Mouse (Mus musculus) heart, embryonic 11.5 days (tissue): ENCODE results near the gene Rorb. TPM values are rescaled to one million over a fixed set of nuclear protein-coding genes. Genes with fewer than 3 reads are reported as not detected.

ENCODE experiments used
- ATAC-seq: fragments of 200-750 bp; cut with Nextera tagmentation; replicated peaks from 2 replicates; pipeline ENCODE4 v1.8.0; 2017; ENCODE audit warnings: moderate library complexity; ENCODE audit not compliant: insufficient number of reproducible peaks, low FRiP score, low TSS enrichment
- H3K27ac ChIP-seq: fragments of 300-500 bp; sonication (generic); 2 replicates; pipeline ENCODE4 v1.5.1; 2014; ENCODE audit warnings: mild to moderate bottlenecking, low read depth, low read length
- H3K27me3 ChIP-seq: fragments of 300-500 bp; sonication (generic); 2 replicates; pipeline ENCODE4 v1.6.1; 2014; ENCODE audit warnings: mild to moderate bottlenecking, low read length, mixed read lengths; ENCODE audit not compliant: control insufficient read depth, insufficient read depth
- H3K36me3 ChIP-seq: fragments of 300-500 bp; sonication (generic); 2 replicates; pipeline ENCODE4 v1.6.1; 2014; ENCODE audit warnings: mild to moderate bottlenecking, low read length, moderate library complexity, mixed read lengths; ENCODE audit not compliant: control insufficient read depth, insufficient read depth
- H3K4me1 ChIP-seq: fragments of 300-500 bp; sonication (generic); 2 replicates; pipeline ENCODE4 v1.6.1; 2014; ENCODE audit warnings: low read length; ENCODE audit not compliant: control insufficient read depth, insufficient read depth
- H3K4me2 ChIP-seq: fragments of 300-500 bp; sonication (generic); 2 replicates; pipeline ENCODE4 v1.6.1; 2014; ENCODE audit warnings: mild to moderate bottlenecking, moderate library complexity
- H3K4me3 ChIP-seq: fragments of 300-500 bp; sonication (generic); 2 replicates; pipeline ENCODE4 v1.5.1; 2014; ENCODE audit warnings: low read depth, low read length
- H3K9ac ChIP-seq: fragments of 300-500 bp; sonication (generic); 2 replicates; pipeline ENCODE4 v1.6.1; 2014; ENCODE audit warnings: mild to moderate bottlenecking, low read depth, low read length, moderate library complexity
- H3K9me3 ChIP-seq: fragments of 300-500 bp; sonication (generic); replicated peaks from 2 replicates; pipeline ENCODE4 v1.6.1; 2016; ENCODE audit warnings: low read length; ENCODE audit not compliant: control insufficient read depth
- WGBS: fragments of 180-500 bp; shearing (Covaris S2); extraction: QIAGEN DNeasy Blood & Tissue Kit; methylation state at CpG from one replicate; pipeline ENCODE4 v1.1.7; 2014; ENCODE audit not compliant: insufficient replicate concordance; 5-methylcytosine and 5-hydroxymethylcytosine counted together
- polyA plus RNA-seq: library from polyadenylated mRNA; unstranded; fragments of >200 nt; fragmentation: Nextera tagmentation; extraction: Ambion mirVana; gene quantifications from 2 replicates; pipeline ENCODE4 v1.2.1, GENCODE M21; 2014

Rorb gene
- polyA plus RNA-seq, 1 experiment from 2014 or later = 0.21 TPM

- H3K9me3 ChIP-seq = no peaks in the 10 kb centered on the region
- 1% methylated on average over 49 of the region's 49 CpGs for WGBS
- no peaks in the 10 kb centered on the region for H3K4me1 ChIP-seq
- 0 out of 2 replicates have a peak, but pooled peaks have one; percentile 39 for ATAC-seq
- H3K27ac ChIP-seq = no peak overlapping the region
- H3K27me3 ChIP-seq = peaks cover 27% of the 10 kb centered on the region
- H3K9ac ChIP-seq = peak overlapping the region; percentile 56
- peak overlapping the region; percentile 95 for H3K4me2 ChIP-seq
- H3K36me3 ChIP-seq = no peaks in the 10 kb centered on the region
- H3K4me3 ChIP-seq = peak overlapping the region; percentile 52
Observed at GRCm38 (mm10) chr19:19110011-19110768, 806 bp downstream of the Rorb start.

DNA sequence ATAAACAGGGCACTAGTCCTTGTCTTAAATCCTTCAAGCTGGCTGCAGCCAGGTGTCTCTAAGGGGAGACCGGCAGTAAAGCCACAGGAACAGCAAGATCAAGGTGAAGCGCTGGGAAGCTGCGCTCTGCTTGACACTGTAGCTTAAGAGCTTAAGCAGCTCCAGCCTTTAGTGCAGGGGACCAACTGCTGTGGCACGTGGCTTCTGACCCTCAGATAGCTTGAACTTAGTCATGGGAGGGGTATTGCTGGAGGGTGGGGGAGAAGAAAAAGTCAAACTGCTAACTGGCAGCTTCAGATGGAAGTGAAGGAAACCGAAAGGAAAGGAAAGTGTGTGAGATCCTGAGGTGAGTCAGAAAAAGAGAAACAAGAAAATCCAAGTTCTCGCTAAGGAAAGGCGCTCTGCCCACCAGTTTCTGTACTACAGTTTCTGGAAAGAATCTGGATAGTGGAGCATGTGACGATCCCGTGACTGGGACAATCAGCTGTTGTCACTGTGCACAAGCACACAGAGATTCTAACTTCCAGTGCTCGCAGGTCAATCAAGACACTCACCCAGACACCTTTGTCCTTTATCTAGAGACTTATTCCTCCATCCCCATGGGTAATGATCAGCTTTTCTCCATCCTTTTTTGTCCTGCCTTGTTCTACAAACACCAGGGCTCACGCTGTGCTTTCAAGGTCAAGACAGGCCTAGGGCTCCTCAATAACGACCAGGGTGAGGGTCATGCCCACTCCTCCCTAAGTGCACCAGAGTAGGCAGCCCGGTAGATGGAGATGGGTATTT lies 2.2 kb downstream of the Rorb start:
- Histone ChIP-seq H3K4me2 (peak overlapping the region; percentile 25; the same call in 1 of the 2 replicates), H3K4me1 (no peaks in the 10 kb centered on the region), H3K36me3 (no peaks in the 10 kb centered on the region), H3K27ac (no peak overlapping the region), H3K4me3 (no peak overlapping the region), H3K9me3 (no peaks in the 10 kb centered on the region), H3K27me3 (peaks cover 27% of the 10 kb centered on the region), H3K9ac (no peak overlapping the region)
- ATAC-seq = no peak
- 31% methylated on average over 13 of the region's 13 CpGs for WGBS

GRCm38 (mm10) chr19:19104581-19104980 lies 6.4 kb downstream of the Rorb start:
- WGBS = 72% methylated on average over 2 of the region's 2 CpGs
- Histone ChIP-seq H3K4me1 (no peaks in the 10 kb centered on the region), H3K36me3 (no peaks in the 10 kb centered on the region), H3K9ac (no peak overlapping the region), H3K9me3 (no peaks in the 10 kb centered on the region), H3K4me2 (no peak overlapping the region), H3K27me3 (peaks cover 23% of the 10 kb centered on the region), H3K4me3 (no peak overlapping the region), H3K27ac (no peak overlapping the region)
- no peak for ATAC-seq

GRCm38 (mm10) chr19:19097149-19097548 lies 13.8 kb downstream of the Rorb start:
- no peaks in the 10 kb centered on the region for H3K27me3 ChIP-seq
- no peak for ATAC-seq
- H3K9me3 ChIP-seq = no peaks in the 10 kb centered on the region
- H3K4me2 ChIP-seq = no peak overlapping the region
- H3K9ac ChIP-seq = no peak overlapping the region
- H3K4me3 ChIP-seq = no peak overlapping the region
- WGBS = 73% methylated on average over 6 of the region's 6 CpGs
- no peaks in the 10 kb centered on the region for H3K4me1 ChIP-seq
- no peaks in the 10 kb centered on the region for H3K36me3 ChIP-seq
- no peak overlapping the region for H3K27ac ChIP-seq

GRCm38 (mm10) chr19:19089427-19089826 lies 21.6 kb downstream of the Rorb start:
- Histone ChIP-seq H3K27ac (no peak overlapping the region), H3K36me3 (no peaks in the 10 kb centered on the region), H3K27me3 (no peaks in the 10 kb centered on the region), H3K4me1 (no peaks in the 10 kb centered on the region), H3K4me2 (no peak overlapping the region), H3K4me3 (no peak overlapping the region), H3K9me3 (no peaks in the 10 kb centered on the region), H3K9ac (no peak overlapping the region)
- 57% methylated on average over 7 of the region's 7 CpGs for WGBS
- ATAC-seq = no peak

GRCm38 (mm10) chr19:19077880-19078279 lies 33.1 kb downstream of the Rorb start:
- Histone ChIP-seq H3K27me3 (no peaks in the 10 kb centered on the region), H3K9ac (no peak overlapping the region), H3K4me2 (no peak overlapping the region), H3K27ac (no peak overlapping the region), H3K9me3 (no peaks in the 10 kb centered on the region), H3K4me3 (no peak overlapping the region), H3K36me3 (no peaks in the 10 kb centered on the region), H3K4me1 (no peaks in the 10 kb centered on the region)
- WGBS = 69% methylated on average over 8 of the region's 8 CpGs
- ATAC-seq = no peak

GRCm38 (mm10) chr19:19074756-19075155 lies 36.2 kb downstream of the Rorb start:
- no peak for ATAC-seq
- H3K4me2 ChIP-seq = no peak overlapping the region
- no peak overlapping the region for H3K9ac ChIP-seq
- WGBS = 65% methylated on average over 6 of the region's 6 CpGs
- no peak overlapping the region for H3K4me3 ChIP-seq
- no peaks in the 10 kb centered on the region for H3K36me3 ChIP-seq
- no peak overlapping the region for H3K27ac ChIP-seq
- no peaks in the 10 kb centered on the region for H3K9me3 ChIP-seq
- no peaks in the 10 kb centered on the region for H3K27me3 ChIP-seq
- no peaks in the 10 kb centered on the region for H3K4me1 ChIP-seq

DNA sequence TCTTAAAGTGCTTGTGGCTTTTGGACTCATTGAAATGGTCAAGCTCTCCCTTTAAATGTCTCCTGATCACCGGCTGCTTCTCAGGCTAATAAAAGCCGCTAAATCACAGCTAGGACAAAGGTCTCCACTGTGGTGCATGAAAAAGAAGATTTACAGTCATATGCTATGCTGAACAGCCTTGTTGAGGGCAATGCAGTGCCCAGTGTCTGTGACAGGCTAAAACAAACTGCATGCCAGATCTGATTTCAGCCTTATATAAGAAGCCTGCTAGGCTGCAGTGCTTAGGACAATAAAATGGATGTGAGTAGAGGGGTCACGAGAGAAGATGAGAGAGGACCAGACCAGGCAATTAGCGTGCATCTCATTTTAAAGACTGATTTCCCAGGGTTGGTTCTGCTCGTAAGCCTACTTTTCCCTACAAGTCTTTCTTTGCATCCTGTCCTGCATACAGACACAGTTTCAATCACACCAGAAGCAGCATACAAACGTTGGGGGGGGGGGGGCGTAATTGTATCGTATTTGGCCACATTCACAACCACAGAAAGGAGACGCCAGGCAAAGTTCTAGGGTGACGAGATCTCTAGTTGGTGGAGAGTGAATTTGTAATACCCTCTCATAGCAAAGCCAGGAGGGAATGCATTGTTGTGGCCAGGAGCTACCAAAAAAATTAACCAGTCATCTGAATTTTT lies 52.1 kb downstream of the Rorb start:
- H3K4me2 ChIP-seq = no peak overlapping the region

More for the DNA sequence above, 52.1 kb downstream of the Rorb start:
- ATAC-seq = no peak
- Histone ChIP-seq H3K4me3 (no peak overlapping the region), H3K27me3 (no peaks in the 10 kb centered on the region), H3K9ac (no peak overlapping the region), H3K4me1 (no peaks in the 10 kb centered on the region), H3K27ac (no peak overlapping the region), H3K36me3 (no peaks in the 10 kb centered on the region), H3K9me3 (no peaks in the 10 kb centered on the region)
- WGBS = 70% methylated on average over 10 of the region's 10 CpGs
